Mouse (Mus musculus) hindlimb bud, embryonic 11.5 days (tissue): ENCODE results near the gene Man2a1.

Source experiments
- DNase-seq: peaks from one replicate; pipeline ENCODE4 v3.0.0-alpha.2; 2012; ENCODE audit warnings: low read depth, low spot score; ENCODE audit errors: extremely low spot score

The Man2a1 gene

GRCm38 (mm10) chr17:64624439-64624838, 23.9 kb downstream of the Man2a1 start:
- no peak for DNase-seq

- no peak for DNase-seq
Observed at GRCm38 (mm10) chr17:64628796-64629195, 28.3 kb downstream of the Man2a1 start.

- no peak for DNase-seq
Observed at GRCm38 (mm10) chr17:64629486-64629885, 28.9 kb downstream of the Man2a1 start.

- no peak for DNase-seq
Observed at GRCm38 (mm10) chr17:64630506-64630905, 30.0 kb downstream of the Man2a1 start.

GRCm38 (mm10) chr17:64637868-64638537, 37.5 kb downstream of the Man2a1 start:
- no peak for DNase-seq

- DNase-seq = no peak
Observed at GRCm38 (mm10) chr17:64641376-64641775, 40.8 kb downstream of the Man2a1 start.

- no peak for DNase-seq
Observed at GRCm38 (mm10) chr17:64643644-64644043, 43.1 kb downstream of the Man2a1 start.

- no peak for DNase-seq
Observed at GRCm38 (mm10) chr17:64644888-64645605, 44.5 kb downstream of the Man2a1 start.

- DNase-seq = no peak
Observed at GRCm38 (mm10) chr17:64647396-64647795, 46.9 kb downstream of the Man2a1 start.

GRCm38 (mm10) chr17:64650702-64651101, 50.2 kb downstream of the Man2a1 start:
- DNase-seq = no peak

- DNase-seq = no peak
Observed at GRCm38 (mm10) chr17:64653621-64654020, 53.1 kb downstream of the Man2a1 start.

- DNase-seq = no peak
Observed at GRCm38 (mm10) chr17:64659682-64660081, 59.1 kb downstream of the Man2a1 start.

- DNase-seq = no peak
Observed at GRCm38 (mm10) chr17:64666518-64666917, 66.0 kb downstream of the Man2a1 start.

- DNase-seq = no peak
Observed at GRCm38 (mm10) chr17:64668504-64668903, 68.0 kb downstream of the Man2a1 start.

GRCm38 (mm10) chr17:64674401-64674800, 73.9 kb downstream of the Man2a1 start:
- DNase-seq = no peak

GRCm38 (mm10) chr17:64674980-64675379, 74.4 kb downstream of the Man2a1 start:
- DNase-seq = no peak

- no peak for DNase-seq
Observed at GRCm38 (mm10) chr17:64676735-64677469, 76.4 kb downstream of the Man2a1 start.

- DNase-seq = no peak
Observed at GRCm38 (mm10) chr17:64681461-64681860, 80.9 kb downstream of the Man2a1 start.

GRCm38 (mm10) chr17:64681927-64682326, 81.4 kb downstream of the Man2a1 start:
- DNase-seq = no peak

GRCm38 (mm10) chr17:64684088-64684487, 83.6 kb downstream of the Man2a1 start:
- no peak for DNase-seq

- DNase-seq = no peak
Observed at GRCm38 (mm10) chr17:64685216-64685903, 84.8 kb downstream of the Man2a1 start.
